20 mouse cellular contexts compared by ENCODE assay signal in the genomic region with DNA sequence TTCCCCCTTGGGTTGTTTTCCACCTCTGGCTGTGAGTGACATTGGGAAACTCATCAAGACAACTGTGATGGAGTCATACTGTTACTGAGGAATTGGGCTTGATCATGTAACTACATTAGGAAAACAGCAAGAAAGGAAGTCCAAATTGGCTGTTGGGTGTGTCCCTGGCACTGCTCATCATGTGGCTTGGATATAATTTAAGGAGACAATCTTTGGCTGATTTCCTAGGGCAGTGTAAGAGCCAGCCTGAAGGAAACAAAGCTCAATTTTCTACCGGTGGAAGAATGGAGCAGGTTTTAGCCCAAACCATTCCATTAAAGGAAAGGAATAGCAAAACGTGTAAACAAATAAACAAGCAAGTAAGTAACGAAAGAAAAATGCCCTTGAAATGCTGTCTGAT.
"Had no signal": no experiment of that assay in that cellular context is flagged by ENCODE, and none has a peak within 500 bp of the region (broad histone marks: within the 10 kb centered on the region; RNA-seq: fewer than 3 reads in every experiment).

No protein-coding gene starts in this region.

- H3K9me3 ChIP-seq: limb, embryonic 12.5 days; limb, embryonic 15.5 days; midbrain, embryonic 13.5 days had no signal

- H3K27me3 ChIP-seq: limb, embryonic 15.5 days; midbrain, embryonic 13.5 days had no signal

- ATAC-seq: liver, postnatal 0 days; lung, postnatal 0 days; midbrain, embryonic 13.5 days; midbrain, embryonic 16.5 days had no signal

- DNase-seq: kidney, postnatal 10 days; kidney, postnatal 36 days; layer of hippocampus, postnatal 36 days; liver, postnatal 0 days; lung, embryonic 14.5 days; right cerebral cortex, adult 18-20 months; right cerebral cortex, postnatal 14 days; right cerebral cortex, postnatal 4 days; thymus, adult 2 months; thymus, postnatal 14 days; thymus, postnatal 4 days had no signal

- H3K36me3 ChIP-seq: limb, embryonic 12.5 days; limb, embryonic 15.5 days; midbrain, embryonic 13.5 days had no signal

- H3K9ac ChIP-seq: limb, embryonic 12.5 days; limb, embryonic 15.5 days; liver, embryonic 14.5 days; liver, postnatal 0 days; lung, embryonic 14.5 days; midbrain, embryonic 13.5 days had no signal

- H3K4me3 ChIP-seq: limb, embryonic 12.5 days; limb, embryonic 15.5 days; midbrain, embryonic 13.5 days had no signal

- H3K27ac ChIP-seq: limb, embryonic 12.5 days; limb, embryonic 15.5 days; liver, embryonic 14.5 days; macrophage; midbrain, embryonic 13.5 days; stomach, postnatal 0 days had no signal

- H3K4me2 ChIP-seq: limb, embryonic 12.5 days; limb, embryonic 15.5 days; liver, embryonic 11.5 days; lung, embryonic 14.5 days; midbrain, embryonic 13.5 days had no signal
